Mouse (Mus musculus) brown adipose tissue, adult 24 weeks (tissue): ENCODE data around the gene Pet117. TPM values are rescaled to one million over a fixed set of nuclear protein-coding genes. Genes with fewer than 3 reads are reported as not detected.

ENCODE experiments used
- H3K27ac ChIP-seq: fragments of 200-500 bp; replicated peaks from 2 replicates; pipeline ENCODE4 v1.5.1; 2012; ENCODE audit warnings: low read depth, mild to moderate bottlenecking, low read length
- H3K4me1 ChIP-seq: fragments of 200-500 bp; 2 replicates; pipeline ENCODE4 v1.6.1; 2012; ENCODE audit warnings: low read length, mixed read lengths; ENCODE audit not compliant: control insufficient read depth, insufficient read depth, insufficient read length
- H3K4me3 ChIP-seq: fragments of 200-500 bp; 2 replicates; pipeline ENCODE4 v1.5.1; 2012; ENCODE audit warnings: low read depth, mild to moderate bottlenecking, low read length, moderate library complexity; ENCODE audit not compliant: insufficient read depth
- polyA plus RNA-seq: library from polyadenylated mRNA; stranded (reverse); fragments of >200 nt; gene quantifications from 2 replicates; pipeline ENCODE4 v1.2.4, GENCODE M21; 2012; ENCODE audit not compliant: missing spikeins, insufficient read depth, insufficient read length

Gene Pet117
- polyA plus RNA-seq, 1 experiment = 3.4 TPM

GRCm38 (mm10) chr2:144352843-144353242, 16.0 kb upstream of the Pet117 start:
- H3K27ac ChIP-seq = no peak overlapping the region
- no peaks in the 10 kb centered on the region for H3K4me1 ChIP-seq
- no peak overlapping the region for H3K4me3 ChIP-seq

GRCm38 (mm10) chr2:144369020-144369421, 225 bp downstream of the Pet117 start:
- Histone ChIP-seq H3K4me1 (peaks cover 3% of the 10 kb centered on the region; the same call in 1 of the 2 replicates), H3K4me3 (peak overlapping the region; percentile 95), H3K27ac (peak overlapping the region; percentile 80)

GRCm38 (mm10) chr2:144369511-144369910, 715 bp downstream of the Pet117 start:
- Histone ChIP-seq H3K4me1 (peaks cover 3% of the 10 kb centered on the region; the same call in 1 of the 2 replicates), H3K27ac (peak overlapping the region; percentile 80), H3K4me3 (peak overlapping the region; percentile 95)

GRCm38 (mm10) chr2:144371566-144371965, 2.8 kb downstream of the Pet117 start:
- peaks cover 3% of the 10 kb centered on the region; the same call in 1 of the 2 replicates for H3K4me1 ChIP-seq
- H3K27ac ChIP-seq = no peak overlapping the region
- H3K4me3 ChIP-seq = no peak overlapping the region

- Histone ChIP-seq H3K4me1 (peaks cover 3% of the 10 kb centered on the region; the same call in 1 of the 2 replicates), H3K4me3 (no peak overlapping the region), H3K27ac (no peak overlapping the region)
Observed at GRCm38 (mm10) chr2:144373063-144373462, 4.3 kb downstream of the Pet117 start.

- H3K27ac ChIP-seq = no peak overlapping the region
- no peaks in the 10 kb centered on the region; the same call in 1 of the 2 replicates for H3K4me1 ChIP-seq
- no peak overlapping the region for H3K4me3 ChIP-seq
Observed at GRCm38 (mm10) chr2:144375063-144375703, 6.4 kb downstream of the Pet117 start.

GRCm38 (mm10) chr2:144381293-144381692, 12.5 kb downstream of the Pet117 start:
- H3K4me1 ChIP-seq = 0 out of 2 replicates have a peak, but pooled peaks cover 3% of the 10 kb centered on the region
- H3K27ac ChIP-seq = no peak overlapping the region
- no peak overlapping the region for H3K4me3 ChIP-seq

GRCm38 (mm10) chr2:144381741-144382140, 12.9 kb downstream of the Pet117 start:
- H3K27ac ChIP-seq = no peak overlapping the region
- 0 out of 2 replicates have a peak, but pooled peaks cover 3% of the 10 kb centered on the region for H3K4me1 ChIP-seq
- H3K4me3 ChIP-seq = no peak overlapping the region

- no peak overlapping the region for H3K27ac ChIP-seq
- H3K4me1 ChIP-seq = 0 out of 2 replicates have a peak, but pooled peaks cover 3% of the 10 kb centered on the region
- H3K4me3 ChIP-seq = no peak overlapping the region
Observed at GRCm38 (mm10) chr2:144382624-144383138, 13.9 kb downstream of the Pet117 start.

GRCm38 (mm10) chr2:144386296-144386695, 17.5 kb downstream of the Pet117 start:
- Histone ChIP-seq H3K4me3 (no peak overlapping the region), H3K27ac (no peak overlapping the region), H3K4me1 (no peaks in the 10 kb centered on the region)

- H3K27ac ChIP-seq = no peak overlapping the region
- no peaks in the 10 kb centered on the region for H3K4me1 ChIP-seq
- H3K4me3 ChIP-seq = no peak overlapping the region
Observed at GRCm38 (mm10) chr2:144388416-144388815, 19.6 kb downstream of the Pet117 start.

- Histone ChIP-seq H3K4me3 (no peak overlapping the region), H3K27ac (no peak overlapping the region), H3K4me1 (no peaks in the 10 kb centered on the region)
Observed at GRCm38 (mm10) chr2:144399531-144399930, 30.7 kb downstream of the Pet117 start.

GRCm38 (mm10) chr2:144400659-144401058, 31.9 kb downstream of the Pet117 start:
- Histone ChIP-seq H3K27ac (no peak overlapping the region), H3K4me1 (no peaks in the 10 kb centered on the region), H3K4me3 (no peak overlapping the region)

- Histone ChIP-seq H3K4me3 (no peak overlapping the region), H3K4me1 (no peaks in the 10 kb centered on the region), H3K27ac (no peak overlapping the region)
Observed at GRCm38 (mm10) chr2:144409037-144409436, 40.2 kb downstream of the Pet117 start.

- no peaks in the 10 kb centered on the region for H3K4me1 ChIP-seq
- H3K4me3 ChIP-seq = no peak overlapping the region
- no peak overlapping the region for H3K27ac ChIP-seq
Observed at GRCm38 (mm10) chr2:144410603-144411002, 41.8 kb downstream of the Pet117 start.

GRCm38 (mm10) chr2:144414646-144415045, 45.9 kb downstream of the Pet117 start:
- no peak overlapping the region for H3K4me3 ChIP-seq
- no peak overlapping the region for H3K27ac ChIP-seq
- no peaks in the 10 kb centered on the region for H3K4me1 ChIP-seq
